Mouse (Mus musculus) hindbrain, embryonic 13.5 days (tissue): ENCODE results near the gene Dcst2. TPM values are rescaled to one million over a fixed set of nuclear protein-coding genes. Genes with fewer than 3 reads are reported as not detected.

ENCODE experiments used
- ATAC-seq: fragments of 200-750 bp; cut with Nextera tagmentation; 2 replicates; pipeline ENCODE4 v1.8.0; 2017; ENCODE audit warnings: moderate TSS enrichment; ENCODE audit not compliant: low FRiP score
- H3K27ac ChIP-seq: fragments of 300-500 bp; sonication (generic); 2 replicates; pipeline ENCODE4 v1.5.1; 2015; ENCODE audit warnings: inconsistent platforms, mild to moderate bottlenecking, moderate library complexity
- H3K27me3 ChIP-seq: fragments of 300-500 bp; sonication (generic); 2 replicates; pipeline ENCODE4 v1.6.1; 2015; ENCODE audit warnings: mild to moderate bottlenecking, inconsistent platforms
- H3K36me3 ChIP-seq: fragments of 300-500 bp; sonication (generic); 2 replicates; pipeline ENCODE4 v1.6.1; 2015; ENCODE audit warnings: mild to moderate bottlenecking, inconsistent platforms
- H3K4me1 ChIP-seq: fragments of 300-500 bp; sonication (generic); replicated peaks from 2 replicates; pipeline ENCODE4 v1.6.1; 2015; ENCODE audit warnings: inconsistent platforms
- H3K4me2 ChIP-seq: fragments of 300-500 bp; sonication (generic); 2 replicates; pipeline ENCODE4 v1.6.1; 2015; ENCODE audit warnings: inconsistent platforms, mild to moderate bottlenecking, moderate library complexity
- H3K4me3 ChIP-seq: fragments of 300-500 bp; sonication (generic); 2 replicates; pipeline ENCODE4 v1.5.1; 2015; ENCODE audit warnings: mild to moderate bottlenecking, inconsistent platforms
- H3K9ac ChIP-seq: fragments of 300-500 bp; sonication (generic); 2 replicates; pipeline ENCODE4 v1.6.1; 2015; ENCODE audit warnings: mild to moderate bottlenecking, inconsistent platforms
- H3K9me3 ChIP-seq: fragments of 300-500 bp; sonication (generic); 2 replicates; pipeline ENCODE4 v1.6.1; 2016; ENCODE audit warnings: inconsistent platforms
- WGBS: fragments of 180-500 bp; shearing (Covaris S2); methylation state at CpG from one replicate; pipeline ENCODE4 v1.1.7; 2015; 5-methylcytosine and 5-hydroxymethylcytosine counted together
- polyA plus RNA-seq: library from polyadenylated mRNA; unstranded; fragments of >200 nt; fragmentation: Nextera tagmentation; extraction: Ambion mirVana; gene quantifications from 2 replicates; pipeline ENCODE4 v1.2.1, GENCODE M21; 2015

Dcst2 gene
- polyA plus RNA-seq, 1 experiment from 2014 or later = 0.14 TPM

- Histone ChIP-seq H3K9ac (peak within 1 kb of the TSS; percentile 82), H3K9me3 (no peaks in the 10 kb centered on the region), H3K4me3 (peak within 1 kb of the TSS; percentile 61), H3K27me3 (peaks cover 50% of the 10 kb centered on the region), H3K27ac (peak within 1 kb of the TSS; percentile 90), H3K36me3 (peaks cover 12% of the 10 kb centered on the region), H3K4me1 (peaks cover 27% of the 10 kb centered on the region), H3K4me2 (peak within 1 kb of the TSS; percentile 91)
- WGBS = 1% methylated on average over 52 of the region's 59 CpGs
- ATAC-seq = peak; percentile 88
These were observed 11.8 kb upstream of the Dcst2 start, which contains the start of gene Adam15 for GRCm38 (mm10) chr3:89349869-89350501. TSS of gene Adam15 (minus strand) at chr3:89349996.

DNA sequence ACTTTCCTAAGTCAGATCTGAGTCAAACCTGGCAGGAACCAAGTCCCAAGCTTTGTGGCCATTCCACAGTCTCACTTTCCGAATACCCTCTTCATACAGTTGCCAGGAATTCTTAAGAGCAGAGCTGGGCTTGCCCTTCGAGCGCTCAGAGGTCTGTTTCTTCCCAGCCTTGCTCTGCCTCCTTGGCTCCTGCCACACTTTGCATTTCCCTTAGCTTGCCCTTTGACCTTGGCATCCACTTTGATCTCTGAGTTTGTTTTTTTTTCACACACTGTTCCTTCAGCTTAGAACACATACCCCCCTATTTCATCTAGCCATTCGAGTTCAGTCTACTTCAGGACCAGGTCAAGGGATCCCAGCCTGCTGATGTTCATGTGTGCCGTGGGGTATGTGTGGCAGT, 10.5 kb upstream of the Dcst2 start:
- H3K4me3 ChIP-seq = no peak overlapping the region
- WGBS = 65% methylated on average over 5 of the region's 5 CpGs
- H3K9me3 ChIP-seq = no peaks in the 10 kb centered on the region
- peaks cover 27% of the 10 kb centered on the region for H3K4me1 ChIP-seq
- peaks cover 59% of the 10 kb centered on the region for H3K27me3 ChIP-seq
- no peak overlapping the region for H3K27ac ChIP-seq
- peaks cover 4% of the 10 kb centered on the region; the same call in 1 of the 2 replicates for H3K36me3 ChIP-seq
- no peak overlapping the region for H3K4me2 ChIP-seq
- ATAC-seq = no peak
- H3K9ac ChIP-seq = no peak overlapping the region

DNA sequence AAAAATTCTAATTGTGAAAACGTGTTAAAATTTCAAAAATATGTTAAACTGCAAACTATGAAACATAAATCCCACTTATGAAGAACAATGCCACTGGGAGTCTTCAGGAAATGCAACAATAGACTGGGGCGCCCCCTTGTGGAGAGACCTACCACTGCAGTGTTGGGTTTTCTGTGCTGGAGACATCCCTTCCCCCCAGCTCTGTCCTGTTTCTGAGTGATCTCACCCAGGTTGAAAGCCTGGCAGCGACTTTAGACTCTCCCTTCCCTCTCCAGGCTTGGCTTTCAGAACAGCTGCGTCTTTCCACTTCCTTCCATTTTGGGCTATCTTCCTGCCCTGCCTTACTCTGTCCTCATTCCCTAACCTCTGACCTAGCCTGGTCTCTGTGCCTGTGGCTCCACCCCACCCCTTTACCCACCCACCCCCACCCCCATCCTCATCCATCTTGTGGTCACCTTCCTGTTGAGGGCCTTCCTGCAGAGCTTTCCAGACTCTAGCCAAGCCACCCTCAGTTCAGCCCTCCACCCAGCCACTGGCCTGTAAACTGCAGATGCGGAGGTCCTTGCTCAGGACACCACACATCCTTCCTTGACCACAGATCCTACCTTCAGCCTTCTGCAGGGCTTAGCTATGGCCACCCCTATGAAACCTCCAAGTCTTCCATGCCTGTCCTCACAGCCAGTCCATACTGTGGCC, 6.8 kb upstream of the Dcst2 start:
- Histone ChIP-seq H3K9ac (no peak overlapping the region), H3K4me1 (peaks cover 11% of the 10 kb centered on the region), H3K4me3 (no peak overlapping the region), H3K36me3 (no peaks in the 10 kb centered on the region), H3K27ac (no peak overlapping the region), H3K9me3 (no peaks in the 10 kb centered on the region), H3K27me3 (peaks cover 50% of the 10 kb centered on the region), H3K4me2 (no peak overlapping the region)
- 20% methylated on average over 5 of the region's 5 CpGs for WGBS
- ATAC-seq = peak; percentile 26; the same call in 1 of the 2 replicates

GRCm38 (mm10) chr3:89355512-89355902, 6.3 kb upstream of the Dcst2 start:
- Histone ChIP-seq H3K36me3 (no peaks in the 10 kb centered on the region), H3K27me3 (peaks cover 47% of the 10 kb centered on the region), H3K9me3 (no peaks in the 10 kb centered on the region), H3K4me2 (no peak overlapping the region), H3K4me3 (no peak overlapping the region), H3K9ac (no peak overlapping the region), H3K4me1 (peaks cover 6% of the 10 kb centered on the region), H3K27ac (no peak overlapping the region)
- ATAC-seq = no peak
- WGBS = 71% methylated on average over 6 of the region's 6 CpGs

- WGBS = 81% methylated on average over 9 of the region's 9 CpGs
- Histone ChIP-seq H3K27me3 (peaks cover 43% of the 10 kb centered on the region), H3K9me3 (no peaks in the 10 kb centered on the region), H3K4me2 (no peak overlapping the region), H3K4me3 (no peak overlapping the region), H3K4me1 (peaks cover 3% of the 10 kb centered on the region), H3K27ac (no peak overlapping the region), H3K9ac (no peak overlapping the region), H3K36me3 (no peaks in the 10 kb centered on the region)
- no peak for ATAC-seq
These were observed 5.7 kb upstream of the Dcst2 start for GRCm38 (mm10) chr3:89356029-89356428.

DNA sequence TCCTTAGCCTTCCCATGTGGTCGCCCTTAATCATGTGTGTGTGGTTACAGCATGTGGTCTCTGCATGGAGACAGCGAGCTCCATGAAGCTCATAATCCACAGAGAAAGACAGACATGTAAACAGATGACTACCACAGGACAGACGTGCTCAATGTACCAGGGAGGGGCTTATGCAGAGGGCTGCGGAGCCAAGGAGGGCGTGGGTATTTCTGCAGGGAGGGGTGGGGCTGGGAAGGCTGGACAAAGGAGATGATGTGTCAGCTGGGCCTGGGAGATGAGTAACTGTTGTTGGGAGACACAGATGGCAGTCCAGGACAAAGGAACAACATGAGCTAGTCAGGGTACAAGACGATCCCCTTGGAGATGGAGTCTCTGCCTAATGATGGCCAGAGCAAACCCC, 2.1 kb upstream of the Dcst2 start:
- 60% methylated on average over 6 of the region's 6 CpGs for WGBS
- ATAC-seq = no peak
- Histone ChIP-seq H3K4me3 (no peak overlapping the region), H3K9ac (no peak overlapping the region), H3K36me3 (no peaks in the 10 kb centered on the region), H3K27ac (no peak overlapping the region), H3K27me3 (peaks cover 20% of the 10 kb centered on the region; the same call in 1 of the 2 replicates), H3K4me2 (no peak overlapping the region), H3K4me1 (peaks cover 3% of the 10 kb centered on the region), H3K9me3 (no peaks in the 10 kb centered on the region)

DNA sequence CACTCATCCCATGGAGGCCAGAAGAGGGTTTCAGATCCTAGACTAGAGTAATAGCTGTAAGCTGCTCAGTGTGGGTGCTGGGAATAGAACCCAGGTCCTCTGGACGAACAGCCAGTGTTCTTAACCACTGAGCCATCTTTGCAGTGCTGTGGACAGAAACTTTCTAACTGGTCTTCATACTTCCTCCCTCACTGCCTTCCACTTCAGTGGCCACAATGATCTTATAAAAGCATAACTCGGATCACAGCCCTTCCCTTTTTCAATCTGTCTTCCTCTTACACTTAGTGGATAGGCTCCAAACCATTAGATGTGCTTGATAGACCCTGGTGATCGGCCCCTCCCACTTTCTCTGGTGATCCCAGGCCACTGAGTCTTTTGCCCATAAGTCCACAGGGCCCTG, 1.5 kb upstream of the Dcst2 start:
- Histone ChIP-seq H3K4me3 (no peak overlapping the region), H3K9me3 (no peaks in the 10 kb centered on the region), H3K4me1 (no peaks in the 10 kb centered on the region), H3K9ac (no peak overlapping the region), H3K36me3 (no peaks in the 10 kb centered on the region), H3K4me2 (no peak overlapping the region), H3K27ac (no peak overlapping the region), H3K27me3 (peaks cover 20% of the 10 kb centered on the region; the same call in 1 of the 2 replicates)
- ATAC-seq = no peak
- WGBS = 81% methylated on average over 3 of the region's 3 CpGs

DNA sequence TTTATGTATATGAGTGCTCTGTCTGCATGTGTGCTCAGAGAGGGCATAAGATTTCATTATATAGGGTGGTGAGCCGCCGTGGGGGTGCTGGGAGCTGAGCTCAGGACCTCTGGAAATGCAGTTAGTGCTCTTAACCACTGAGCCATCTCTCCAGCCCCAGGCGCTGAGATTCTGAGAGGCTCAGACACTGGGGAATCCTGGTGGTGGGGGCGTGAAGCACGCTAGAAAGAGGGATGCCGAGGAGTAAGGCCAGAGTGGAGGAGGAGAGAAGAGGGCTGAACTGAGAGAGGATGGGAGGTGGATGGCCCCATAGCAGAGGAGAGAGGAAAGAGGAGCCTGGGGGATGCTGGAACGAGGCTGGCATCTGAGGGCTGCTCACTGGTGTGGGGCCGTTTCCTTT, 2.9 kb downstream of the Dcst2 start:
- no peaks in the 10 kb centered on the region for H3K36me3 ChIP-seq
- H3K9me3 ChIP-seq = no peaks in the 10 kb centered on the region
- no peak overlapping the region for H3K27ac ChIP-seq
- H3K27me3 ChIP-seq = peaks cover 7% of the 10 kb centered on the region; the same call in 1 of the 2 replicates
- ATAC-seq = no peak
- H3K4me3 ChIP-seq = no peak overlapping the region
- H3K4me1 ChIP-seq = no peaks in the 10 kb centered on the region
- no peak overlapping the region for H3K9ac ChIP-seq
- 50% methylated on average over 8 of the region's 8 CpGs for WGBS
- no peak overlapping the region for H3K4me2 ChIP-seq

DNA sequence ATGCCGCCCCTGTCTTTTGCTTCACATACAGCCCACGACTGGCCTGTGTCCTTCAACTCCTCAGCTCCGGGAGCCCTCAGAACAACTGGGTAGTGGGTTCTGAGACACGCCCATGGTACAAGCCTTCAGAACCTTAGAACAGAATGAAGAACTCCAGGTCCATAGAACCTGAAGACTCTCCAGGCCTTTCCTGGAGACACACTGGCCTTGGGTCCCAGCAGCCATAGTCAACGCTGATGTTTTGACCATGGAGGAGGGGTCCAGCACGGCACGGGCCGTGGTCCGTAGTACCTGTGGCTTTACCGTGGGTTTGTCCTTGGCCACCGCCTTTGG, 3.3 kb downstream of the Dcst2 start, which contains the start of gene Dcst1:
Dcst1 (minus strand) TSS at position 101 of the 333 bp plus-strand sequence.
- Histone ChIP-seq H3K27me3 (peaks cover 7% of the 10 kb centered on the region; the same call in 1 of the 2 replicates), H3K36me3 (no peaks in the 10 kb centered on the region), H3K4me1 (no peaks in the 10 kb centered on the region), H3K9me3 (no peaks in the 10 kb centered on the region), H3K4me2 (no peak within 1 kb of the TSS), H3K9ac (no peak within 1 kb of the TSS), H3K27ac (no peak within 1 kb of the TSS), H3K4me3 (no peak within 1 kb of the TSS)
- 86% methylated on average over 11 of the region's 11 CpGs for WGBS
- ATAC-seq = no peak

DNA sequence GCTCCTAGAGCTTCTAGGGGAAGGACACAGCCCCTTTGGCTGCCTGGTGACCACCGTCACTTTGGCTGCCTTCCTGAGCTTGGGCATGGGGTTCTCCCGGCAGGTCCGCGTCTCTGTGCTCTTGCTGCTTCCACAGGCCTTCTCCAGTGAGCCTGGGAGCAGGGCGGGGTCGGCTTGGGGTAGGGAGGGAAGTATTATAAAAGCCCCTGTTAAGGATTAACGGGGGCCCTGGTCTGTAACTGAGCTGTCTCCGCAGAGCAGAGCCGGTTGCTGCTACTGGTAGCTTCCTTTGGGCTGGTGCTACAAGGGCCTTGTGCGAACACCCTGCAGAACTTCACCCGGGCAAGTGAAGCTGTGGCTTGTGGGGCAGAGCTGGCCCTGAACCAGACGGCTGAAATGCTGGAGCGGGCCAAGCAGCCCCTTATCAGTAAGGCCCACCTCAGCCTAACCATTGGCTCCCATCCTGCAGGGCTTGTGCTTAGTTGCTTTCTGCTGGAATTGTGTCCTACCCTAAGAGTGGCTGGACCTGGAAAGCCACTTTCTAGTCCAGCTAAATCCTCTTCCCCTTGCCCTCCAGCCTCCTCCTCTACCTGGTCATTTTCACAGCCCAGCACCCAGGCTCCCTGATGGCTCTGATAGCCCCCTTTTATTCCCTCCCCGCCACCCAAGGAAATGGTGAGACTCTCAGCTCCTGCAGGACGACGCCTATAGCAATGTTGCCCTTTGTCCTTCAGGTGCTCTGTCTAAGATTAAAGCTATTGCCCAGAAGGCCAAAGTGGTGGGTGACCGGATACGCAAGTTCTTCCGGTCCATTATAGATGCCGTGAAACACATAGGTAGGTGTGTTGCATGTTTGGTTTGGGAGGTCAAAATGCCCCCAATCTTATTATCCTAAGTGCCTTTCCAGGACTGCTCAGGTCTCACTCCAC, 4.0 kb downstream of the Dcst2 start:
- Histone ChIP-seq H3K4me2 (no peak overlapping the region), H3K36me3 (no peaks in the 10 kb centered on the region), H3K4me3 (no peak overlapping the region), H3K9me3 (no peaks in the 10 kb centered on the region), H3K4me1 (no peaks in the 10 kb centered on the region), H3K27ac (no peak overlapping the region), H3K27me3 (peaks cover 7% of the 10 kb centered on the region; the same call in 1 of the 2 replicates), H3K9ac (no peak overlapping the region)
- ATAC-seq = no peak
- 77% methylated on average over 20 of the region's 20 CpGs for WGBS

GRCm38 (mm10) chr3:89367338-89367737, 5.6 kb downstream of the Dcst2 start:
- no peaks in the 10 kb centered on the region for H3K9me3 ChIP-seq

DNA sequence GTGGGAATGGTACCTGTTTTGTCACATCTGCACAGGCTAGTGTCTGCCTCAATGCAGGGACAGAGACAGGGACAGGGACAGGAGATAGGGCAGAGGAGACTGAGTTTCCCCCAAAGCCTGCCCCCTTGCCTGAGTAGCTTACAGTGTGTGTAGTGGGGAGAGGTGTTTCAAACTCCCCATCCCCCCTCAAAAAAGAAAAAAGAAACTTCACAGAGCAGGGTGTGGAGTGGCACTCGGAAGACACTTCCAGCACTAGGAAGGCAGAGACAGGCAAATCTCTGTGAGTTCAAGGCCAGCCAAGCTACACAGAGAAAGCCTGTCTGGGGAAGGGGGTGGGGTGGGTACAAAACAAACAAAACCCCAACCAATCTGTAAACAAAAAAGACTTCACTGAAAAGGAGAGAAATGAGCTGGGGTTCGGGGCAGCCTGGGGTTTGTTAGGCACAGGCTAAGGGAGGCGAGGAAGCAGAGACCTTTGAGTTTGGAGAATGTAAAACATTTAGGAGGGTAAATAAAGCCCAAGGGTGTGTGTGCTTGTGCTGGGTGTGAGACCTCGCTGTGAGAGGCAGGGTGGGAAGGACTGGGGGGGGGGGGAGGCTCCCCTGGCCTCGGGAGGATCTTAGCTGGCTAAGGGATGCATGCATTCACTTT, 11.9 kb downstream of the Dcst2 start:
- Histone ChIP-seq H3K9ac (no peak overlapping the region), H3K36me3 (no peaks in the 10 kb centered on the region)

More at GRCm38 (mm10) chr3:89367338-89367737, 5.6 kb downstream of the Dcst2 start:
- Histone ChIP-seq H3K27ac (no peak overlapping the region), H3K36me3 (no peaks in the 10 kb centered on the region), H3K9ac (no peak overlapping the region), H3K4me1 (no peaks in the 10 kb centered on the region), H3K4me3 (no peak overlapping the region), H3K27me3 (peaks cover 8% of the 10 kb centered on the region), H3K4me2 (no peak overlapping the region)
- 72% methylated on average over 11 of the region's 11 CpGs for WGBS
- ATAC-seq = no peak

More for the DNA sequence above, 11.9 kb downstream of the Dcst2 start:
- no peak overlapping the region for H3K4me3 ChIP-seq
- WGBS = 44% methylated on average over 5 of the region's 5 CpGs
- no peak overlapping the region for H3K27ac ChIP-seq
- no peak overlapping the region for H3K4me2 ChIP-seq
- H3K4me1 ChIP-seq = peaks cover 10% of the 10 kb centered on the region
- peaks cover 7% of the 10 kb centered on the region; the same call in 1 of the 2 replicates for H3K27me3 ChIP-seq
- no peaks in the 10 kb centered on the region for H3K9me3 ChIP-seq
- ATAC-seq = no peak
